Mouse (Mus musculus) heart, adult 18-20 months (tissue): ENCODE data around the gene Cldn9. TPM values are rescaled to one million over a fixed set of nuclear protein-coding genes. Genes with fewer than 3 reads are reported as not detected.
A peak's percentile ranks its signal among the peaks of the same experiment; 100 is the strongest.

ENCODE experiments used
- DNase-seq, 2 experiments: peaks; one replicate each; pipeline ENCODE4 v3.0.0; 2021 to 2022; ENCODE audit warnings: mixed read lengths in 1 of 2
- total RNA-seq, 2 experiments: library from RNA; stranded (reverse); gene quantifications; 2 replicates each; pipeline ENCODE4 v1.2.3; 2021

Cldn9 gene
- total RNA-seq, 2 experiments from 2014 or later, result not detected

- no peak for DNase-seq
Observed at GRCm38 (mm10) chr17:23680336-23680735, 3.5 kb downstream of the Cldn9 start.

GRCm38 (mm10) chr17:23679127-23679835, 4.5 kb downstream of the Cldn9 start, which contains the start of gene Cldn6:
Gene Cldn6, plus strand, starts transcription at chr17:23679249.
- DNase-seq, result no peak

- peak; percentile 90 to 93 for DNase-seq
Observed at GRCm38 (mm10) chr17:23677236-23677679, 6.6 kb downstream of the Cldn9 start, which contains the start of gene Tnfrsf12a. Gene Tnfrsf12a, minus strand, starts transcription at chr17:23677468.

- peak; percentile 68 to 78 for DNase-seq
Observed at GRCm38 (mm10) chr17:23676473-23677031, 7.3 kb downstream of the Cldn9 start.

- DNase-seq, result peak; percentile 62 to 73
Observed at GRCm38 (mm10) chr17:23675564-23676281, 8.1 kb downstream of the Cldn9 start.

- DNase-seq, result peak; percentile 76
Observed at GRCm38 (mm10) chr17:23675127-23675526, 8.7 kb downstream of the Cldn9 start.

- peak; percentile 64 for DNase-seq
Observed at GRCm38 (mm10) chr17:23674271-23674952, 9.4 kb downstream of the Cldn9 start.

GRCm38 (mm10) chr17:23673424-23674073, 10.3 kb downstream of the Cldn9 start, which contains the start of the genes Hcfc1r1 and Thoc6:
Gene Hcfc1r1, plus strand, starts transcription at chr17:23673596.
Gene Thoc6, minus strand, starts transcription at chr17:23673882.
- peak; percentile 95 to 96 for DNase-seq

- DNase-seq, result no peak
Observed at GRCm38 (mm10) chr17:23672761-23673160, 11.1 kb downstream of the Cldn9 start.

- no peak for DNase-seq
Observed at GRCm38 (mm10) chr17:23671519-23671918, 12.3 kb downstream of the Cldn9 start.

GRCm38 (mm10) chr17:23670516-23671074, 13.2 kb downstream of the Cldn9 start:
- no peak for DNase-seq

GRCm38 (mm10) chr17:23665511-23665910, 18.3 kb downstream of the Cldn9 start:
- DNase-seq, result no peak

- peak in 1 of 2 experiments; percentile 37 for DNase-seq
Observed at GRCm38 (mm10) chr17:23664556-23665021, 19.2 kb downstream of the Cldn9 start.

- no peak for DNase-seq
Observed at GRCm38 (mm10) chr17:23661526-23661925, 22.3 kb downstream of the Cldn9 start.

GRCm38 (mm10) chr17:23660876-23661200, 23.0 kb downstream of the Cldn9 start:
- DNase-seq, result no peak

GRCm38 (mm10) chr17:23660117-23660875, 23.5 kb downstream of the Cldn9 start, which contains the start of gene Bicdl2:
Gene Bicdl2, plus strand, starts transcription at chr17:23660506.
- DNase-seq, result peak in 1 of 2 experiments; percentile 47

- no peak for DNase-seq
Observed at GRCm38 (mm10) chr17:23658450-23658849, 25.4 kb downstream of the Cldn9 start.

- no peak for DNase-seq
Observed at GRCm38 (mm10) chr17:23654410-23654809, 29.4 kb downstream of the Cldn9 start.

- DNase-seq, result no peak
Observed at GRCm38 (mm10) chr17:23654001-23654400, 29.8 kb downstream of the Cldn9 start.

GRCm38 (mm10) chr17:23653324-23653723, 30.5 kb downstream of the Cldn9 start:
- DNase-seq, result no peak
